Mouse (Mus musculus) heart, embryonic 11.5 days (tissue): ENCODE results near the gene Pnpla1. TPM values are rescaled to one million over a fixed set of nuclear protein-coding genes. Genes with fewer than 3 reads are reported as not detected.

Source experiments
- ATAC-seq: fragments of 200-750 bp; cut with Nextera tagmentation; replicated peaks from 2 replicates; pipeline ENCODE4 v1.8.0; 2017; ENCODE audit warnings: moderate library complexity; ENCODE audit not compliant: insufficient number of reproducible peaks, low FRiP score, low TSS enrichment
- H3K27ac ChIP-seq: fragments of 300-500 bp; sonication (generic); 2 replicates; pipeline ENCODE4 v1.5.1; 2014; ENCODE audit warnings: mild to moderate bottlenecking, low read depth, low read length
- H3K27me3 ChIP-seq: fragments of 300-500 bp; sonication (generic); 2 replicates; pipeline ENCODE4 v1.6.1; 2014; ENCODE audit warnings: mild to moderate bottlenecking, low read length, mixed read lengths; ENCODE audit not compliant: control insufficient read depth, insufficient read depth
- H3K36me3 ChIP-seq: fragments of 300-500 bp; sonication (generic); 2 replicates; pipeline ENCODE4 v1.6.1; 2014; ENCODE audit warnings: mild to moderate bottlenecking, low read length, moderate library complexity, mixed read lengths; ENCODE audit not compliant: control insufficient read depth, insufficient read depth
- H3K4me1 ChIP-seq: fragments of 300-500 bp; sonication (generic); 2 replicates; pipeline ENCODE4 v1.6.1; 2014; ENCODE audit warnings: low read length; ENCODE audit not compliant: control insufficient read depth, insufficient read depth
- H3K4me2 ChIP-seq: fragments of 300-500 bp; sonication (generic); 2 replicates; pipeline ENCODE4 v1.6.1; 2014; ENCODE audit warnings: mild to moderate bottlenecking, moderate library complexity
- H3K4me3 ChIP-seq: fragments of 300-500 bp; sonication (generic); 2 replicates; pipeline ENCODE4 v1.5.1; 2014; ENCODE audit warnings: low read depth, low read length
- H3K9ac ChIP-seq: fragments of 300-500 bp; sonication (generic); 2 replicates; pipeline ENCODE4 v1.6.1; 2014; ENCODE audit warnings: mild to moderate bottlenecking, low read depth, low read length, moderate library complexity
- H3K9me3 ChIP-seq: fragments of 300-500 bp; sonication (generic); replicated peaks from 2 replicates; pipeline ENCODE4 v1.6.1; 2016; ENCODE audit warnings: low read length; ENCODE audit not compliant: control insufficient read depth
- WGBS: fragments of 180-500 bp; shearing (Covaris S2); extraction: QIAGEN DNeasy Blood & Tissue Kit; methylation state at CpG from one replicate; pipeline ENCODE4 v1.1.7; 2014; ENCODE audit not compliant: insufficient replicate concordance; 5-methylcytosine and 5-hydroxymethylcytosine counted together
- polyA plus RNA-seq: library from polyadenylated mRNA; unstranded; fragments of >200 nt; fragmentation: Nextera tagmentation; extraction: Ambion mirVana; gene quantifications from 2 replicates; pipeline ENCODE4 v1.2.1, GENCODE M21; 2014

Gene Pnpla1
- polyA plus RNA-seq, 1 experiment from 2014 or later, result 0.06 TPM

GRCm38 (mm10) chr17:28913200-28913599, 55.0 kb downstream of the Pnpla1 start:
- no peaks in the 10 kb centered on the region for H3K36me3 ChIP-seq
- ATAC-seq, result no peak
- no peaks in the 10 kb centered on the region; the same call in 1 of the 2 replicates for H3K4me1 ChIP-seq
- H3K9me3 ChIP-seq, result no peaks in the 10 kb centered on the region
- H3K27ac ChIP-seq, result no peak overlapping the region
- no peak overlapping the region for H3K9ac ChIP-seq
- no peak overlapping the region for H3K4me2 ChIP-seq
- WGBS, result 73% methylated on average over 5 of the region's 5 CpGs
- no peak overlapping the region for H3K4me3 ChIP-seq
- H3K27me3 ChIP-seq, result peaks cover 12% of the 10 kb centered on the region

GRCm38 (mm10) chr17:28913940-28914339, 55.7 kb downstream of the Pnpla1 start:
- Histone ChIP-seq H3K4me2 (no peak overlapping the region), H3K27ac (no peak overlapping the region), H3K36me3 (no peaks in the 10 kb centered on the region), H3K4me1 (no peaks in the 10 kb centered on the region; the same call in 1 of the 2 replicates), H3K4me3 (no peak overlapping the region), H3K27me3 (peaks cover 8% of the 10 kb centered on the region; the same call in 1 of the 2 replicates), H3K9ac (no peak overlapping the region), H3K9me3 (no peaks in the 10 kb centered on the region)
- WGBS, result 78% methylated on average over 6 of the region's 6 CpGs
- no peak for ATAC-seq

- no peaks in the 10 kb centered on the region for H3K9me3 ChIP-seq
- 62% methylated on average over 12 of the region's 12 CpGs for WGBS
- ATAC-seq, result no peak
- H3K4me3 ChIP-seq, result no peak within 1 kb of the TSS
- no peak within 1 kb of the TSS for H3K9ac ChIP-seq
- no peak within 1 kb of the TSS for H3K27ac ChIP-seq
- no peaks in the 10 kb centered on the region; the same call in 1 of the 2 replicates for H3K4me1 ChIP-seq
- no peaks in the 10 kb centered on the region for H3K36me3 ChIP-seq
- H3K27me3 ChIP-seq, result no peaks in the 10 kb centered on the region
- H3K4me2 ChIP-seq, result no peak within 1 kb of the TSS
These were observed 56.9 kb downstream of the Pnpla1 start, which contains the start of gene 4930539E08Rik for GRCm38 (mm10) chr17:28915060-28915628. 4930539E08Rik (minus strand) TSS chr17:28915324.

- Histone ChIP-seq H3K9ac (no peak overlapping the region), H3K27ac (no peak overlapping the region), H3K9me3 (no peaks in the 10 kb centered on the region), H3K27me3 (no peaks in the 10 kb centered on the region), H3K36me3 (no peaks in the 10 kb centered on the region), H3K4me1 (0 out of 2 replicates have a peak, but pooled peaks cover 4% of the 10 kb centered on the region), H3K4me3 (no peak overlapping the region), H3K4me2 (no peak overlapping the region)
- WGBS, result 89% methylated on average over 1 of the region's 1 CpGs
- no peak for ATAC-seq
These were observed 58.3 kb downstream of the Pnpla1 start for GRCm38 (mm10) chr17:28916520-28916919.

- H3K27ac ChIP-seq, result no peak overlapping the region
- no peaks in the 10 kb centered on the region for H3K36me3 ChIP-seq
- WGBS, result 25% methylated on average over 8 of the region's 8 CpGs
- peaks cover 4% of the 10 kb centered on the region; the same call in 1 of the 2 replicates for H3K4me1 ChIP-seq
- H3K9me3 ChIP-seq, result no peaks in the 10 kb centered on the region
- H3K27me3 ChIP-seq, result no peaks in the 10 kb centered on the region
- peak overlapping the region; percentile 5; the same call in 1 of the 2 replicates for H3K4me2 ChIP-seq
- no peak overlapping the region for H3K9ac ChIP-seq
- H3K4me3 ChIP-seq, result no peak overlapping the region
- no peak for ATAC-seq
These were observed 62.9 kb downstream of the Pnpla1 start for GRCm38 (mm10) chr17:28921086-28921485.

- Histone ChIP-seq H3K36me3 (no peaks in the 10 kb centered on the region), H3K4me3 (no peak overlapping the region), H3K4me2 (no peak overlapping the region), H3K27me3 (no peaks in the 10 kb centered on the region), H3K27ac (no peak overlapping the region), H3K4me1 (peaks cover 4% of the 10 kb centered on the region; the same call in 1 of the 2 replicates), H3K9ac (no peak overlapping the region), H3K9me3 (no peaks in the 10 kb centered on the region)
- WGBS, result 53% methylated on average over 6 of the region's 6 CpGs
- no peak for ATAC-seq
These were observed 63.9 kb downstream of the Pnpla1 start for GRCm38 (mm10) chr17:28922096-28922495.

- Histone ChIP-seq H3K4me3 (no peak overlapping the region), H3K27me3 (no peaks in the 10 kb centered on the region), H3K27ac (no peak overlapping the region), H3K4me1 (peaks cover 5% of the 10 kb centered on the region; the same call in 1 of the 2 replicates), H3K36me3 (no peaks in the 10 kb centered on the region), H3K9me3 (no peaks in the 10 kb centered on the region), H3K4me2 (no peak overlapping the region), H3K9ac (no peak overlapping the region)
- WGBS, result 78% methylated on average over 8 of the region's 8 CpGs
- ATAC-seq, result no peak
These were observed 66.9 kb downstream of the Pnpla1 start for GRCm38 (mm10) chr17:28924957-28925595.

- Histone ChIP-seq H3K27ac (no peak overlapping the region), H3K4me2 (no peak overlapping the region; the same call in 1 of the 2 replicates), H3K36me3 (no peaks in the 10 kb centered on the region), H3K9ac (no peak overlapping the region), H3K27me3 (no peaks in the 10 kb centered on the region), H3K4me3 (no peak overlapping the region), H3K9me3 (no peaks in the 10 kb centered on the region), H3K4me1 (peaks cover 3% of the 10 kb centered on the region)
- 13% methylated on average over 13 of the region's 13 CpGs for WGBS
- no peak for ATAC-seq
These were observed 68.2 kb downstream of the Pnpla1 start for GRCm38 (mm10) chr17:28926380-28926779.
